Mouse (Mus musculus): ENCODE data around the gene Numa1. TPM values are rescaled to one million over a fixed set of nuclear protein-coding genes. Genes with fewer than 3 reads are reported as not detected.
"Not testable (repeated sequence)": the region's sequence is repeated elsewhere in the genome, so short reads cannot be mapped to it uniquely, and the experiment has no call there.

Gene Numa1
- total RNA-seq, 2 experiments from 2014 or later, result 90.0 to 95.3 TPM

DNA sequence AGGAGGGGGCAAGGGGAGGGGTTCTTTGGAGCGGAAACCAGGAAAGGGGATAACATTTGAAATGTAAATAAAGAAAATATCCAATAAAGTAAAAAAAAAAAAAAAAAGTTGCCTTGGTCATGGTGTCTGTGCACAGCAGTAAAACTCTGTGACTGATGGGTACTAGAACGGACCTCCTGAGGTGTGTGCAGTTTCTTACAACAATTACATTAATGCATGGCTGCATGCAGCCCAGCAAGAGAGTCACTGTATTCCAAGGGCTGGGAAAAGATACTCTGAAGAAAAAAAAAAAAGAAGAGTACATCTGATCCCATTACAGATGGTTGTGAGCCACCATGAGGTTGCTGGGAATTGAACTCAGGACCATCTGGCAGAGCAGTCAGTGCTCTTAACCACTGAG, 87.0 kb downstream of the Numa1 start:
- DNase-seq; intact Hi-C loops (cut with DNase I): not testable (repeated sequence)

- DNase-seq, result no peak
- intact Hi-C loops (cut with DNase I), result no loop called here
These were observed 89.9 kb downstream of the Numa1 start for GRCm38 (mm10) chr7:102023821-102024220.

DNA sequence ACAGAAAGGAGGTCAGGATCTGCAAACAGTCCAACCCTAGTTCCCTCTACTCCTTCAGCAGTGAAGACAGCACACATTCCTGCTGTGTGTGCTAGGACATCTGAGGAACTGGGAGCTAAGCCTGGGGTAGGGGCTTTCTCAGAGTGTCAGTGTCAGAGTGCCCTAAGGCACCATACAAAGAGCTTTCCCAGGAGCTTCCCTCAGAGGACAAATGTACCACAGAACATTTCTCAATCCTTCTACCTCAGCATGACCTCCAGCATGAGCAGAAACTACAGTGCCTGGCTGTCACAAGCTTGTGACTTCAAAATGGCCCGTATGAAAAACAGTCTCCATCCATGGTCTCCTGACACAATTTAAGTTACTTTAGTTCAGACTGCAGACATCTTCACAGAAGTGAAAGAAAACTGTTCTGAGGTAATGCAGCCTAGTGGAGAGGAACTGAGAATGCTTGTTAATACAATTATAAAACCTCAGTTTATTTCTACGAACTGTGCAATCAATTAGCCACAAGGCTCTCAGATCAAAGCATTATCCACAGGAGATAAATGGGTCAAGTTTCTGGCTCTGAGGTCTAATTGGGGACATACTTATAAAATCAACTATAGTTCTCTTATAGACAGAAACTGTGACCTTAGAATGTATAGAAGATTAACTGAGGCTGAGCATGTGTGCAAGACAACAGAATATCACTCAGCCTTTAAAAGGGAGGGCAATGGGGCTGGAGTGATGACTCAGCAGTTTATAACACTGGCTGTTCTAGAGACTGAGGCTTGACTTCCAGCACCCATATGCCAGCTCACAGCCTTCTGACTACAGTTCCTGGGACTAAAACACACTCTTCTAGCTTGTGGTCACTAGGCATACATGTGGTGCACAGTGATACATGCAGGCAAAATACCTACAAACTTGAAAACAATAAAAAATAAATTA, 91.5 kb downstream of the Numa1 start:
- DNase-seq, result no peak
- intact Hi-C loops (cut with DNase I), result no loop called here

DNA sequence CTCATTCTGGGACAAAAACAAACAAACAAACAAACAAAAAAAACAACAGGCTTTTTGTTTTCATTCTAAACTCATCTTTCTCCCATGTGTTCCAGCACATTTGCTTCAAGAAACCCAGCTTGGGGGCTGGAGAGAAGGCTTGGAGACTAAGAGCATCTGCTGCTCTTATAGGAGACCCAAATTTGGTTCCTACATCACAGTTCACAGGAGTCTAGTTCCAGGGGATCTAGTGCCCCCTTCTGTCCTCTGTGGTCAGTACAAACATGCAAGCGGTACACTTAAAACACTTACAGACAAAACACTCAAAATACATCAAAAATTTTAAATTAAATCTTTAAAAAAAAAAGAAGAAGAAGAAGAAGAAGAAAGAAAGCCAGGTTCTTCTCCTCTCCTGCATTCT, 101.0 kb downstream of the Numa1 start:
- DNase-seq, result no peak
- intact Hi-C loops (cut with DNase I), result no loop called here

GRCm38 (mm10) chr7:102035534-102035933, 101.6 kb downstream of the Numa1 start:
- intact Hi-C loops (cut with DNase I), result no loop called here

DNA sequence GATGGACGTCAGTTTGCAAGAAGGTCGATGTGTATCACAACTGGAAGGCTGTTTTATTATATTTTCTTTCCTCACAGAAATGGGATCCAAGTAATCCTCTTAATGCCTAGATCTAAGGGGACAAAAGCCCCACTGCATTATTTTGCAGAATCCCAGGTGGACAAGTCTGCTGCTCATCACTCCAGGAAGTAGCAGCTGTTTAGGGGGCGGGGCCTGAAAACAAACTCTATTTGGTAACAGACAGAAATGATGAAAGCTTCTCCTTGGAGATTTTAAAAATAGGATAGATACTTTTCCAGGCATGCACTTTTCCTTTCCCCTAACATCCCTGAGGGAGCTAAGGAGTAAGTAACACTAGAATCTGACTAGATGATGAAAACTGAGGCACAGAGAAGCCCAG, 103.4 kb downstream of the Numa1 start:
- DNase-seq, result no peak
- intact Hi-C loops (cut with DNase I), result no loop called here

More at GRCm38 (mm10) chr7:102035534-102035933, 101.6 kb downstream of the Numa1 start:
- no peak for DNase-seq

DNA sequence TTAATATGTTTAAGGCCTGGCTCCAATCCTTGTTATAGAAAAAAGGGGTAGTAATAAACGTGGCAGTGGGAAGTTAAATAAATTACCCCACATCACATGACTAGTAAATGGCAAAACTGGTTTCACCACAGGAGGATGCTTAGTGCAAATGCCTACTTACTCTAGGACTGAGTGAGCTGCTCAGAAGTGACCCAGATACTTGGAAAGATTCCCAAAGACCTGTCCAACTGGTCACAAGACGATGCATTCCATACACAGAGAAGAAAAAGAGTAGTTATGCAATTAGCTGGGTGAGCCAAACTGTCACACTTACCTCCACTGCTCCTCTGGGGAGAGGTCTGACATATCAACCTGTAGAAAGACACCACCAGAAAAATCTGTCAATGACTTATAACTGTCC, 108.4 kb downstream of the Numa1 start:
- intact Hi-C loops (cut with DNase I), result no loop called here

DNA sequence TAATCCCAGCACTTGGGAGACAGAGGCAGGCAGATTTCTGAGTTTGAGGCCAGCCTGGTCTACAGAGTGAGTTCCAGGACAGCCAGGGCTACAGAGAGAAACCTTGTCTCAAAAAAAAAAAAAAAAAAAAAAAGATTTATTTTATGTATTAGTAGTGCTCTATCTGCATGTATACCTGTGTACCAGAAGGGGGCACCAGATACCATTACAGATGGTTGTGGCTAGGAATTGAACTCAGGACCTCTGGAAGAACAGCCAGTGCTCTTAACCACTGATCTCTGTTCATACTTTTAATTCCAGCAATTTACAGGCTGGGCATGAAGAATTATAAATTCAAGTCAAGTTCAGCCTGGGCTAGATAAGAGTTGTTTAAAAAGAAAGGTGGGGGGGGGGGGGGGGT, 114.6 kb downstream of the Numa1 start:
- DNase-seq; intact Hi-C loops (cut with DNase I): not testable (repeated sequence)

More for the DNA sequence above, 108.4 kb downstream of the Numa1 start:
- no peak for DNase-seq

DNA sequence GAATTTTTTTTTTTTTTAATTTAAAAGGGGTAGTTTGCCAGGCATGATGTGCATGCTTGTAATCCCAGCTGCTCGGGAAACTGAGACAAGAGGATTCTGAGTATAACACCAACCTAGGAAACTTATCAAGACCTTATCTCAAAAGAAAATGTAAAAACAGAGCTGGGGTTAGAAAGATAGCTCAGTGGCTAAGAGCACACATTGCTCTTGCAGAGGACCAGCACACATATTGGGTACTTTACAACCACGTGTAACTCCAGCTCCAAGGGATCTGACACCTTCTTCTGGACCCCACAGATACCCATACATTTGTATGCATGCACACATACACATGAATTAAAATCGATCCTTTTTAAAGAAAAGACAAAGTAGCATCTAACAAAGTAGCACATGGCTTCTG, 127.4 kb downstream of the Numa1 start:
- DNase-seq, result no peak
- intact Hi-C loops (cut with DNase I), result no loop called here

DNA sequence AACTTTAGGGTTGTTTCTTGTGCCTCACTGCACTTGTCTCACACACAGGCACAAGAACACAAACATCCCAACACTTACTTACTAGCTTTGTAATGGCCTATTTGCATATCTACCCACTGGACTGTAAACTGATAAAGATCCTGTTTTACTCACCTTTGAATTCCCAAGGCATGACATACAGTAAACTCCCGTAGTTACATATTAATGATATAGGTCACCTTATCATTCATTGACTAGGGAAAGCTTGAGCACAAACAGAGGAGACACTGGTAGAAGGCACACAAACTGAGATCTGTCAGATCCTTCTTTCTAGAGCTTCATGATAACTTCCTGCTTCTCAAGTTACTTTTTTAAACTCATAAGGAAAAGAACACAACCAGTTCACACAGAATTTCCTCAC, 128.3 kb downstream of the Numa1 start:
- intact Hi-C loops (cut with DNase I), result no loop called here
- no peak for DNase-seq

DNA sequence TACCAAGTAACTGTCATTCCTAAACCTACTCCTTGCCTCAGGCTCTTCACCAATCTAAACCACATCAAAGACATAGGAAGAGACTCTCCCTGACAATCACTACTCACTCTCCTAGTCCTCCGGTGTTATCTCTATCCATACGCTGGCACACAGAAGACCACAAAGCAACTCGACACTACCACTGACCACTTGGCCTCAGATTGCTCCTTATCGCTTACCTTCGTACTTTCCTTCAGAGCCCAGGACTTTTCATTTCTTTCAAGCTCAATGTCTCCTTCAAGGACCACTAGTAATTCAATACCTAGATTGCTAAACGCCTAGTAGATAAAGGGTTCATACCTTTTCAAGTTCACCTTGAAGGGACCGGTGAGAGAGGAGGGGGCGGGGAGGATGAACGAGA, 130.0 kb downstream of the Numa1 start:
- intact Hi-C loops (cut with DNase I), result no loop called here
- DNase-seq, result no peak

Other genes with a start within 250 kb of the Numa1 start
- under 1 TPM; 0.50 to 0.61 TPM for gene Phox2a, start 115.8 kb upstream of the Numa1 start, total RNA-seq (2021)
- gene Inppl1, start 95.9 kb upstream of the Numa1 start, total RNA-seq (2021), result 100 to 1,000 TPM; 129 to 135 TPM
- 1 to 10 TPM; 2.5 to 3.2 TPM for gene Folr2, start 76.9 kb upstream of the Numa1 start, total RNA-seq (2021)
- gene Anapc15, start 70.4 kb upstream of the Numa1 start, total RNA-seq (2021), result 10 to 100 TPM; 17.1 to 21.8 TPM
- 1 to 10 TPM in 1 of 2 experiments, under 1 TPM in 1; 0.71 to 1.5 TPM for gene Folr1, start 63.3 kb upstream of the Numa1 start, total RNA-seq (2021)
- gene Lamtor1, start 28.2 kb upstream of the Numa1 start, total RNA-seq (2021), result 10 to 100 TPM; 90.2 to 100.0 TPM
- gene Tomt, start 27.8 kb upstream of the Numa1 start, total RNA-seq (2021), result not detected
- gene Lrrc51, start 216 bp upstream of the Numa1 start, total RNA-seq (2021), result 1 to 10 TPM; 2.9 to 3.9 TPM
- 1 to 10 TPM; 5.1 to 6.4 TPM for gene Il18bp, start 84.6 kb downstream of the Numa1 start, total RNA-seq (2021)
- 10 to 100 TPM; 19.8 to 21.5 TPM for gene Rnf121, start 131.4 kb downstream of the Numa1 start, total RNA-seq (2021)
- 10 to 100 TPM in 1 of 2 experiments, 1 to 10 TPM in 1; 8.9 to 10.2 TPM for gene Xndc1, start 131.4 kb downstream of the Numa1 start, total RNA-seq (2021)
- gene Xntrpc, start 131.6 kb downstream of the Numa1 start, total RNA-seq (2021), result under 1 TPM; 0.61 to 0.84 TPM
- gene Trpc2, start 149.0 kb downstream of the Numa1 start, total RNA-seq (2021), result under 1 TPM; 0.63 to 0.69 TPM
- 100 to 1,000 TPM; 131 to 158 TPM for gene Art1, start 167.6 kb downstream of the Numa1 start, total RNA-seq (2021)
- gene Art5, start 175.4 kb downstream of the Numa1 start, total RNA-seq (2021), result 1 to 10 TPM; 4.3 to 5.4 TPM
- not detected for gene Chrna10, start 182.7 kb downstream of the Numa1 start, total RNA-seq (2021)